Mouse (Mus musculus) lung, adult 2 months (tissue): ENCODE measurements around the gene Sele. TPM values are rescaled to one million over a fixed set of nuclear protein-coding genes. Genes with fewer than 3 reads are reported as not detected.

Experiments used
- DNase-seq: peaks from one replicate; pipeline ENCODE4 v3.0.0; 2022
- H3K4me1 ChIP-seq: fragments of 200-500 bp; 2 replicates; pipeline ENCODE4 v1.6.1; 2011; ENCODE audit warnings: low read length; ENCODE audit not compliant: control insufficient read depth, insufficient read depth
- H3K4me3 ChIP-seq: fragments of 200-500 bp; replicated peaks from 2 replicates; pipeline ENCODE3; 2011; ENCODE audit warnings: low read depth, mild to moderate bottlenecking, control low read depth, low read length; ENCODE audit errors: extremely low read depth
- CTCF ChIP-seq: fragments of 200-500 bp; IDR thresholded peaks from 2 replicates; pipeline ENCODE4 v1.5.1; 2011; ENCODE audit warnings: mild to moderate bottlenecking, low read length, control low read depth; ENCODE audit not compliant: insufficient read depth
- POLR2A ChIP-seq: fragments of 200-500 bp; IDR thresholded peaks from 2 replicates; pipeline ENCODE4 v1.6.1; 2011; ENCODE audit warnings: low read depth, mild to moderate bottlenecking, control low read depth, low read length, borderline replicate concordance; ENCODE audit errors: extremely low read depth
- WGBS: fragments of 180-500 bp; shearing (Covaris S2); methylation state at CpG from one replicate; pipeline ENCODE4 v1.1.7; 2018; 5-methylcytosine and 5-hydroxymethylcytosine counted together
- polyA plus RNA-seq: library from polyadenylated mRNA; depleted of rRNA; stranded (reverse); fragments of >200 nt; gene quantifications from 2 replicates; pipeline ENCODE4 v1.2.3, GENCODE M21; 2012

The Sele gene
- polyA plus RNA-seq, 1 experiment = 0.33 TPM

- TF ChIP-seq POLR2A (no peak), CTCF (no peak)
- no peak for DNase-seq
- Histone ChIP-seq H3K4me3 (no peak overlapping the region), H3K4me1 (no peaks in the 10 kb centered on the region)
- 67% methylated on average over 5 of the region's 5 CpGs for WGBS
Measured at GRCm38 (mm10) chr1:164027416-164027815, 20.6 kb upstream of the Sele start.

GRCm38 (mm10) chr1:164040385-164041135 lies 7.5 kb upstream of the Sele start:
- WGBS = 79% methylated on average over 10 of the region's 10 CpGs
- Histone ChIP-seq H3K4me3 (no peak overlapping the region), H3K4me1 (no peaks in the 10 kb centered on the region; the same call in 1 of the 2 replicates)
- DNase-seq = no peak
- TF ChIP-seq POLR2A = no peak
- no peak for TF ChIP-seq CTCF

DNA sequence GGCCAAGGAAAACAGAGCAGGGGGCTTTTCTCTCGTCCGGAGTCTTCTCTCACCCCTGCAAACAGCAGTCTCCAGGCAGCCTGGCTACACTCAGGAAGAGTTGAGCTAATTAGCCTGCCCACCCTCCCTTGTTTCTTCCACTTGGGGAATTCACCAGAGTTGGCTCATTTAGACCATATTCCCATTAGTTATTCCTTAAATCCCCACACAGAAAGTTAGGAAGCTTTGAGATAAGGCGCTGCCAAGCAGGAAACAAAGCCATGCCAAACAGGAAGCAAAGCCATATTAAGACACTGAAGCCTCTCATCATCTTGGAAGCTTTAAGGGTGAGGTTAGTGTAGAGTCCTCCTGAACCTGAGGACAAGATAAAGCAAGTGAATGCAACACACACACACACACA lies 4.5 kb upstream of the Sele start:
- 40% methylated on average over 3 of the region's 3 CpGs for WGBS

DNA sequence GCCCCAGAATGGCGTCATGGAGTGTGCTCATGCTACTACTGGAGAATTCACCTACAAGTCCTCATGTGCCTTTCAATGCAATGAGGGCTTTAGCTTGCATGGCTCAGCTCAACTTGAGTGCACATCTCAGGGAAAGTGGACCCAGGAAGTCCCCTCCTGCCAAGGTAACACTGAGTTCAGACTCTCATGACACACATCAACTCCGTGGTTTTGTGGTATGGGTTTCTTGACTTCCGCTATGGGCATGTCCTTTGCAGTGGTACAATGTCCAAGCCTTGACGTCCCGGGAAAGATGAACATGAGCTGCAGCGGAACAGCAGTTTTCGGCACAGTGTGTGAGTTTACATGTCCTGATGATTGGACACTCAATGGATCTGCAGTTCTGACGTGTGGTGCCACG lies 5.5 kb downstream of the Sele start:
- TF ChIP-seq POLR2A (no peak), CTCF (no peak)
- DNase-seq = no peak
- WGBS = 91% methylated on average over 9 of the region's 9 CpGs
- no peak overlapping the region for H3K4me3 ChIP-seq
- no peaks in the 10 kb centered on the region for H3K4me1 ChIP-seq

More for the DNA sequence above, 4.5 kb upstream of the Sele start:
- peak; percentile 10 for DNase-seq
- Histone ChIP-seq H3K4me1 (no peaks in the 10 kb centered on the region; the same call in 1 of the 2 replicates), H3K4me3 (no peak overlapping the region)
- TF ChIP-seq CTCF (no peak), POLR2A (no peak)

DNA sequence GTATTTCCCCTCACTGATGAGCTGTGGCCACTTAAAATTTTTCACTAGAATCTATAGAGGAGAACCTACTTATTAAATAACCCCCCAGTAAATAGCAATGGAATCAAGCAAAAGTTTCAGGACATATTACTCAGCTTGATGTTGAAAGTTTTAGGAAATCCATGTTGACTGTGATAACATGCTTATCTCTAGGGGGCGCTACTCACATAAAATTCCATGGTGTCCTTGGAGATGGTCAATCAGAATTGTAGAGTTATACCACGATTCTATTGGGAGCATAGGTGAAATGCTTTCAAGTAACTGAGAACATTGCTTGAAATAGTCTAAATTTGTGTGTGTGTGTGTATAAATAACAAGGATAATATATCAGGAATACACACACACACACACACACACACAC lies 6.8 kb downstream of the Sele start:
- Histone ChIP-seq H3K4me1 (no peaks in the 10 kb centered on the region), H3K4me3 (no peak overlapping the region)
- TF ChIP-seq CTCF = no peak
- TF ChIP-seq POLR2A = no peak
- DNase-seq = no peak
- 31% methylated on average over 2 of the region's 2 CpGs for whole genome bisulfite sequencing

DNA sequence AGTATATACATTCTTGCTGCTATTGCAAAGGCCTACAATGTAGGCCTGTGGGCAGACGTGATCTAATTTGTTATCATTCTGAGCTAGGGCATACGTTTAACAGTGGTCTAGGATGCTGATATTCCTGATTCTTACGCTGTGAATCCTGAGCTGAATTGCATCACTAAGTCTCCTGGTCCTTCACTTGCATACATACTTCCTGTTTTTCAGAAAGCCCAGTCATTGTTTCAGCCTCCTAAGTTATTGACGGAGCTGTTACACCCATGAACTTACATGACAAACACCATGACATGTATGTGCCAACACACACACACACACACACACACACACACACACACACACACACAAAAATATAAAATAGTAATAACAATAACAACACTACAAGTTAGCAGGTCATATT lies 12.0 kb downstream of the Sele start:
- Histone ChIP-seq H3K4me3 (no peak overlapping the region), H3K4me1 (no peaks in the 10 kb centered on the region)
- no peak for DNase-seq
- WGBS = 88% methylated on average over 4 of the region's 4 CpGs
- TF ChIP-seq POLR2A (no peak), CTCF (no peak)

GRCm38 (mm10) chr1:164061278-164061677 lies 13.2 kb downstream of the Sele start:
- no peaks in the 10 kb centered on the region for H3K4me1 ChIP-seq
- TF ChIP-seq POLR2A = no peak
- TF ChIP-seq CTCF = no peak
- 11% methylated on average over 4 of the region's 4 CpGs for WGBS
- no peak for DNase-seq
- no peak overlapping the region for H3K4me3 ChIP-seq

DNA sequence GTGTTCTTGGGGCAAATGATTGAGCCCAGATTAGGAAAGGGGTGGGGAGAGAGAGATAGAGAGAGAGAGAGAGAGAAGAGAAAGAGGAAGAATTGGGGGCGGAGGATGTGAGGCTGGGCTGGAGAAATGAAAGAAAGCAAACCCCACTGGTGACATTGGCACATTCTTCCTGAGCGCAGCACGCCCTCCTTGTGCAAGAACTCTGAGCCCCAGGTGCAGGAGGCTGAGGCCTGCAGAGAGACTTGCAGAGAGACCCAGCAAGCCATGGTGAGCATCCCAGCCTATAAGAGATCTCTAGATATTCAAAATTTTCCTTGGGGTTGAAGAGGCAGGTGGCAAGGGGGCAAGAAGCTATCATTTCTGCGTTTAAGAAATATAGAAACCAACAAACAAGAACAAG lies 13.9 kb downstream of the Sele start, which contains the start of gene Sell:
Gene Sell (plus strand): TSS at position 58 of the 400 bp plus-strand sequence.
- H3K4me1 ChIP-seq = no peaks in the 10 kb centered on the region
- peak; percentile 38; the same call in 1 of the 2 replicates for TF ChIP-seq POLR2A
- no peak for TF ChIP-seq CTCF
- no peak for DNase-seq
- H3K4me3 ChIP-seq = peak within 1 kb of the TSS; percentile 29
- 69% methylated on average over 4 of the region's 4 CpGs for WGBS

- 35% methylated on average over 2 of the region's 2 CpGs for WGBS
- no peak for TF ChIP-seq CTCF
- TF ChIP-seq POLR2A = no peak
Measured at GRCm38 (mm10) chr1:164062856-164063255, 14.8 kb downstream of the Sele start.

DNA sequence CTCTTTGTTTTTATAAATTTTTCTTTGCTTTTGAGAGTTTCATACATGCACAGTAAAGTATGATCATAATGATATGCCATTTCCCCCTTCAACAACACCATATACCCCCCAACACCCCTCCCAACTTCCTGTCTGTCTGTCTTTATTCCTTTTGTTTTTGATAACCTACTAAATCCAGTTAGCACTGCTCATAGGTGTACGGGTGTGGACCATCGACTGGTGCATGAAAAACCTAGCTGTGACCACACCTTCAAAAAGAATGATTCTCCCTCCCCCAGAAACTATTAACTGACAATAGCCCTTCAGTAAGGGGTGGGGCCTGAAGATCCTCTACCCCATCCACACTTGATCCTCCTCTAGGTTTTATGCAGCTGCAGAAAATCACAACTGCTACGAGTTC lies 15.7 kb downstream of the Sele start:
- H3K4me1 ChIP-seq = no peaks in the 10 kb centered on the region; the same call in 1 of the 2 replicates
- H3K4me3 ChIP-seq = no peak overlapping the region
- TF ChIP-seq CTCF = no peak
- TF ChIP-seq POLR2A = no peak
- no peak for DNase-seq
- WGBS = 25% methylated on average over 3 of the region's 3 CpGs

More at GRCm38 (mm10) chr1:164062856-164063255, 14.8 kb downstream of the Sele start:
- H3K4me1 ChIP-seq = no peaks in the 10 kb centered on the region; the same call in 1 of the 2 replicates
- no peak for DNase-seq
- peak overlapping the region; percentile 29 for H3K4me3 ChIP-seq

DNA sequence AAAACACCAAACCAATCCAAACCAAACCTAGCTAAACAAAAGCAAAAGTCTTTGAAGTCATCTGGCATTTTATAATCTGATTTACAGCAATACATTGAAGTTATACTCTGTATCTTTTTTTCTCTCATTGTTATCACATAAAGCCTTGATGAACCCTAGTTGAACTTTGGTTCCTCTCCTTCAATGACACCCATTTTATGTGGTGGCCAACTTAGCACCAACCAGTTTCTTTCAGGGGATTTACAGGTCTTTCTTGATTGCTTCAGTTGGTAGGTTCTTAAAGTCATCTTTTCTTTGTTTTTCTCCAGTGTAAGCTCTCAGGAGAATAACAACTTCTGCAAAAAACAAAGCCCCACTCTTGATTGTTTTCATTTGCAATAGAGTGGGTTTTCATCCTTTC lies 21.2 kb downstream of the Sele start:
- Histone ChIP-seq H3K4me3 (no peak overlapping the region), H3K4me1 (no peaks in the 10 kb centered on the region; the same call in 1 of the 2 replicates)
- DNase-seq = no peak
- TF ChIP-seq POLR2A (no peak), CTCF (no peak)
